Mouse (Mus musculus) left cerebral cortex, postnatal 10 days (tissue): Measurements from ENCODE around the gene Cers2. TPM values are rescaled to one million over a fixed set of nuclear protein-coding genes. Genes with fewer than 3 reads are reported as not detected.
A peak's percentile ranks its signal among the peaks of the same experiment; 100 is the strongest.
"Not testable (repeated sequence)": the region's sequence is repeated elsewhere in the genome, so short reads cannot be mapped to it uniquely, and the experiment has no call there.

Experiments
- DNase-seq, 2 experiments: peaks; one replicate each; pipeline ENCODE4 v3.0.0; 2021 to 2022; ENCODE audit warnings: low spot score in 2 of 2, mixed read lengths in 1 of 2; ENCODE audit errors: extremely low spot score in 1 of 2
- intact Hi-C: fragments of 180-260 bp; cut with DNase I; formaldehyde crosslinking; loops from one replicate; pipeline ENCODE4 v1.15.1; 2025
- total RNA-seq, 2 experiments: library from RNA; stranded (reverse); gene quantifications; 2 replicates each; pipeline ENCODE4 v1.2.3; 2021

Cers2 gene
- total RNA-seq, 2 experiments from 2014 or later, result 39.2 to 40.3 TPM

- DNase-seq, result no peak
- intact Hi-C loops, result no loop called here
These were observed 1.1 kb upstream of the Cers2 start for GRCm38 (mm10) chr3:95313476-95313875.

GRCm38 (mm10) chr3:95314075-95314474 is 516 bp upstream of the Cers2 start:
- intact Hi-C loops, result no loop called here
- no peak for DNase-seq

GRCm38 (mm10) chr3:95315094-95315843 is 678 bp downstream of the Cers2 start:
- DNase-seq, result peak; percentile 43 to 92
- intact Hi-C loops, result no loop called here

DNA sequence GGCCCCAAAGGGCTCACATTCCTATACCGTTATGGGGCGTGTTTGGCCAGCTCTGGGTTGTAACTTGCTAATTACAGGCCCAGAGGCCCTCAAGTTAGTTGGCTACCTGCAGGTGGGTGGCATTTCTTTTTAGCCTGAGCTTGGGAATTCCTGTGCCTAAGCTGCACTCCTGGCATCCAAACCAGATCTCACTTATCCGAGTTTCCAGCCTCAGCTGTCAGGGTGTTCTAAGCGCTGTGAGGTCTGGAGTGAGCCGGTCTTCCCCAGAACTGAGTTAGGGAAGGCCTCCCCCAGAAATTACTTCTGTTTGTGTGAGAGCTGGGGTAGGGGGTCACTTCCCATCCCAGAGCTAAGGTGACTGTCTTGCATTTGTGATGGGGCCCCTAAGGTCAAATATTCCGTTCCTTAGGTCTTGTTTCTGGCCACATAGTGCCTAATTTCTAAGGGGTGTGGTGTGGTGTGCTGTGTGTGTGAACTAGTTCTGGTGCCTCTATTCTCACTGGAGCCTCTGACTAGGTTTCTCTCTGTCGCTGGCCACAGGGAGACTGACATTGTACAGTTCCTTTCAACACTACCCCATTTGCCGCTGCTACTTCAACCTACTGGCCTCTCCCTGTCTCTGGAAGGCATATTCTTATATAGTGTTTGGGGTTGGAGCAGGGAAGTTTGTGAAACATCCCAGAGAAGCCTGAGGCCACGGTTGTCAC is 1.4 kb downstream of the Cers2 start:
- no peak for DNase-seq
- intact Hi-C loops, result no loop called here

- DNase-seq, result peak; percentile 46 to 72
- intact Hi-C loops, result no loop called here
These were observed 3.0 kb downstream of the Cers2 start for GRCm38 (mm10) chr3:95317414-95318080.

GRCm38 (mm10) chr3:95318548-95318947 is 4.0 kb downstream of the Cers2 start:
- intact Hi-C loops, result no loop called here
- no peak for DNase-seq

DNA sequence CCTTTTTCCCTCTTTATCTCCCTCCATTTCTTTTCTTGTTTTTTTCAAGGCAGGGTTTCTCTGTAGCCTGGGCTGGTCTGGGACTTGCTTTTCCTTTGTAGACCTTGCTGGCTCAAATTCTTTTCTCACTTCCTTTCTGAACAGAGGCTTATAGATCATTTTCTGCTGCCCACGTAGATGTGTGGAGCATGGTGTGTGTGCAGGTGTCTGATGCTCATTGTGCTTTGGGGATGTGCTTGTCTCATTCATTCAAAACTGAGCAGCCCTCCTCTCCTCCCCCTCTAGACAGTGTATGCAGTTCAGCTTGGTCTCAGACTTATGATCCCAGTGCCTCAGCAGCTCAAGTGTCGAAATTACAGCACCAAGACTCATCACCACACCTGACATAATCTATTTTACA is 4.5 kb downstream of the Cers2 start:
- intact Hi-C loops, result no loop called here
- DNase-seq, result no peak

GRCm38 (mm10) chr3:95319701-95320625 is 5.4 kb downstream of the Cers2 start:
- intact Hi-C loops, result no loop called here
- no peak for DNase-seq

- intact Hi-C loops, result no loop called here
- no peak for DNase-seq
These were observed 8.8 kb downstream of the Cers2 start for GRCm38 (mm10) chr3:95323429-95323828.

- intact Hi-C loops, result no loop called here
- no peak for DNase-seq
These were observed 10.0 kb downstream of the Cers2 start for GRCm38 (mm10) chr3:95324454-95325144.

- intact Hi-C loops, result no loop called here
- no peak for DNase-seq
These were observed 14.3 kb downstream of the Cers2 start for GRCm38 (mm10) chr3:95328803-95329404.

DNA sequence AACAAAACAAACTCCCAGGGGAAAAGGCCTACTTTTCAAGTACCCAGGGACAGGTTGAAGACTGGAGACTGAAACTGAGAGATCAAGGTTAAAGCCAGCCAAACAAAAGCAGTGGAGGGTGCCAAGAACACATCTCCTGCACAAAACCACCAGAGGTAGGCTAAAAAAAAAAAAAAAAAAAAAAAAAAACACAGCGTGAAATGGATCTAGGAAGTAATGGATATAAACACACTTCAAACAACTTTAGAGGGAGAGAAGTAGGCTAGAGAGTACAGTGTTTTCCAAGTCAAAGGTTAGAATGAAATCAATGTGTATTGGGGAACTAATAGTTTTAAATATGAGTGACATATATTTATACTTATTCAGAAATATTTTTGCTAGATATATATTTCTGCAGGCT is 16.9 kb downstream of the Cers2 start:
- intact Hi-C loops, result loop anchor here (5.0 kb wide), 1 partner anchor 126 kb away; no protein-coding TSS in a partner anchor
- DNase-seq, result no peak

GRCm38 (mm10) chr3:95337345-95337744 is 22.8 kb downstream of the Cers2 start:
- intact Hi-C loops, result no loop called here
- no peak for DNase-seq

DNA sequence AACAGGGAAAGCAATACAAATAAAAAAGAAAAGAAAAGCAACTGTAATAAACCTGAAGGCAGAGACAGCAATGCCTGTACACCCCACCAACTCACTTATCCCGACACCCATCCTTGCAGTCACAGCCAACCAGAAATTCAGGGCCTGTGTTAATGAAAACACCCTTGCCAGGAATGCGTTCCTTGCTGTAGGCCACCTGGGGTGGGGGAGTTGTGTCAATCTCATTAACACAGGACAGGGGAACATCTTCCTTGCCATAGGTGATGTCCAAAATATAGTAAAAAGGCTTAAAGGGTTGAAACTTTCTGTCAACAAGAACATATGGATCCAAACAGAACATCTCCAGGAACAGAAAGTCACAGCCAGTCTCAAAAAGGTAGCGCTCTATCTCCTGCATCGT is 23.7 kb downstream of the Cers2 start:
- DNase-seq, result no peak
- intact Hi-C loops, result no loop called here

- intact Hi-C loops, result loop anchor here (5.0 to 10.0 kb wide), 2 partner anchors 141 to 499 kb away; no protein-coding TSS in a partner anchor
- not testable (repeated sequence) for DNase-seq
These were observed 28.9 kb downstream of the Cers2 start for GRCm38 (mm10) chr3:95343356-95344000.

- DNase-seq, result no peak
- intact Hi-C loops, result loop anchor here (5.0 to 10.0 kb wide), 2 partner anchors 106 to 138 kb away; no protein-coding TSS in a partner anchor
These were observed 31.9 kb downstream of the Cers2 start for GRCm38 (mm10) chr3:95346454-95346853.

DNA sequence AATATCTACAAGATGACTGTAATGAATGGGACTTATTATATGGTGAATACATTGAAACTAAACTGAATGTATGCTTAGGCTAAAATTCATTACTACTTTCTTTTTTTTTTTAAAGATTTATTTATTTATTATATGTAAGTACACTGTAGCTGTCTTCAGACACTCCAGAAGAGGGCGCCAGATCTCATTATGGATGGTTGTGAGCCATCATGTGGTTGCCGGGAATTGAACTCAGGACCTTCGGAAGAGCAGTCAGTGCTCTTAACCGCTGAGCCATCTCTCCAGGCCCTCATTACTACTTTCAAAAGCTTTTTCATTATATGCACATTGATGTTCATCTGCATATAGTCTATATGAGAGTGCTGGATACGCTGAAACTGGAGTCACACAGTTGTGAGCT is 33.8 kb downstream of the Cers2 start:
- not testable (repeated sequence) for DNase-seq
- intact Hi-C loops, result loop anchor here (5.0 to 10.0 kb wide), 2 partner anchors 104 to 136 kb away; no protein-coding TSS in a partner anchor
